Comparison of ENCODE assay signal across 9 mouse cellular contexts in genomic region chr4:152520083-152520482, GRCm38 (mm10). TPM values are rescaled to one million over a fixed set of nuclear protein-coding genes. Genes with fewer than 3 reads are reported as not detected.
DNase-seq lines count a peak whose midpoint lies in the region; ATAC-seq and TF ChIP-seq lines count a peak whose summit lies in the region.
"Had no signal": no experiment of that assay in that cellular context is flagged by ENCODE, and none has a peak within 500 bp of the region (broad histone marks: within the 10 kb centered on the region; RNA-seq: fewer than 3 reads in every experiment).

No protein-coding gene starts in this region.

- H3K9ac ChIP-seq in kidney, embryonic 16.5 days (replicated peaks; ENCODE audit: low read length), result no peak overlapping the region
- H3K9ac ChIP-seq: embryonic facial prominence, embryonic 15.5 days had no signal

- ATAC-seq in kidney, embryonic 16.5 days (ENCODE audit: low FRiP score, low TSS enrichment), result no peak; the same call in 1 of the 2 replicates

- intact Hi-C loops in left cerebral cortex, postnatal 4 days (cut with DNase I), result no loop called here

- no peak overlapping the region for H3K4me3 ChIP-seq in kidney, embryonic 16.5 days (ENCODE audit: low read length)
- H3K4me3 ChIP-seq in olfactory bulb, adult 2 months (ENCODE audit: insufficient read depth, low read depth, low read length), result no peak overlapping the region
- H3K4me3 ChIP-seq: embryonic facial prominence, embryonic 15.5 days had no signal

- H3K4me1 ChIP-seq in kidney, embryonic 16.5 days (ENCODE audit: insufficient read depth, low read length), result no peaks in the 10 kb centered on the region
- peaks cover 7% of the 10 kb centered on the region; the same call in 1 of the 2 replicates for H3K4me1 ChIP-seq in olfactory bulb, adult 2 months (ENCODE audit: control insufficient read depth, insufficient read depth, low read length)
- H3K4me1 ChIP-seq: embryonic facial prominence, embryonic 15.5 days had no signal

- TF ChIP-seq POLR2A in olfactory bulb, adult 2 months (IDR thresholded peaks at IDR 0.05; ENCODE audit: insufficient read depth, low read depth, low read length), result no peak

- no peaks in the 10 kb centered on the region for H3K9me3 ChIP-seq in kidney, embryonic 16.5 days (ENCODE audit: low read length)
- H3K9me3 ChIP-seq: embryonic facial prominence, embryonic 15.5 days had no signal

- H3K27ac ChIP-seq in kidney, embryonic 16.5 days (ENCODE audit: low read length), result no peak overlapping the region
- no peak overlapping the region for H3K27ac ChIP-seq in olfactory bulb, adult 2 months (ENCODE audit: insufficient read depth, low read depth, low read length)
- H3K27ac ChIP-seq: embryonic facial prominence, embryonic 15.5 days had no signal

- TF ChIP-seq CTCF in olfactory bulb, adult 2 months (IDR thresholded peaks at IDR 0.05; ENCODE audit: insufficient read depth, low read depth, low read length), result peak; percentile 41; the same call in 1 of the 2 replicates

- no peaks in the 10 kb centered on the region for H3K27me3 ChIP-seq in kidney, embryonic 16.5 days (ENCODE audit: insufficient read depth, low read length)
- H3K27me3 ChIP-seq: embryonic facial prominence, embryonic 15.5 days had no signal

- H3K36me3 ChIP-seq in kidney, embryonic 16.5 days (ENCODE audit: insufficient read depth, low read length), result no peaks in the 10 kb centered on the region
- H3K36me3 ChIP-seq: embryonic facial prominence, embryonic 15.5 days had no signal

- DNase-seq in kidney, adult 18-20 months, result peak; percentile 66
- DNase-seq in adrenal gland, postnatal 25 days, result peak; percentile 42
- DNase-seq in embryo, embryonic 9.5 days (ENCODE audit: extremely low spot score), result peak; percentile 66
- peak; percentile 76 for DNase-seq in induced T-regulatory cell, adult 2 months (ENCODE audit: low read depth)
- DNase-seq in left cerebral cortex, postnatal 4 days, result peak; percentile 78
- DNase-seq in thymus, postnatal 25 days, result peak; percentile 61

- 31% methylated on average over 6 of the region's 6 CpGs for WGBS in kidney, embryonic 16.5 days
- WGBS in olfactory bulb, adult 2 months, result 41% methylated on average over 6 of the region's 6 CpGs

- H3K4me2 ChIP-seq in kidney, embryonic 16.5 days (replicated peaks; ENCODE audit: low read depth, low read length), result no peak overlapping the region
- H3K4me2 ChIP-seq: embryonic facial prominence, embryonic 15.5 days had no signal

RNA-seq across cellular contexts. Expression of gene Kcnab2, which starts 42.4 kb away (rescaled TPM):
- polyA plus RNA-seq in kidney, embryonic 16.5 days (2015; fragmentation: Nextera tagmentation; extraction: Ambion mirVana), result 5.9 and 6.6 TPM in 2 replicates
- 4.4 and 8.4 TPM in 2 replicates for total RNA-seq in adrenal gland, postnatal 25 days (2021)
- total RNA-seq in left cerebral cortex, postnatal 4 days (2021), result 10 to 100 TPM; 35.0 to 43.6 TPM
- polyA plus RNA-seq in olfactory bulb, adult 2 months (2012; ENCODE audit: insufficient read depth, insufficient read length, low replicate concordance, missing spikeins), result not detected in 2 replicates

RNA-seq across cellular contexts. Expression of gene Nphp4, which starts 43.6 kb away (rescaled TPM):
- polyA plus RNA-seq in kidney, embryonic 16.5 days (2015; fragmentation: Nextera tagmentation; extraction: Ambion mirVana), result 5.0 and 5.2 TPM in 2 replicates
- 2.7 and 4.1 TPM in 2 replicates for total RNA-seq in adrenal gland, postnatal 25 days (2021)
- 10 to 100 TPM; 10.5 to 12.1 TPM for total RNA-seq in left cerebral cortex, postnatal 4 days (2021)
- polyA plus RNA-seq in olfactory bulb, adult 2 months (2012; ENCODE audit: insufficient read depth, insufficient read length, low replicate concordance, missing spikeins), result not detected in 2 replicates
